Mouse (Mus musculus): Measurements from ENCODE around the gene Ogdh.

Ogdh gene

DNA sequence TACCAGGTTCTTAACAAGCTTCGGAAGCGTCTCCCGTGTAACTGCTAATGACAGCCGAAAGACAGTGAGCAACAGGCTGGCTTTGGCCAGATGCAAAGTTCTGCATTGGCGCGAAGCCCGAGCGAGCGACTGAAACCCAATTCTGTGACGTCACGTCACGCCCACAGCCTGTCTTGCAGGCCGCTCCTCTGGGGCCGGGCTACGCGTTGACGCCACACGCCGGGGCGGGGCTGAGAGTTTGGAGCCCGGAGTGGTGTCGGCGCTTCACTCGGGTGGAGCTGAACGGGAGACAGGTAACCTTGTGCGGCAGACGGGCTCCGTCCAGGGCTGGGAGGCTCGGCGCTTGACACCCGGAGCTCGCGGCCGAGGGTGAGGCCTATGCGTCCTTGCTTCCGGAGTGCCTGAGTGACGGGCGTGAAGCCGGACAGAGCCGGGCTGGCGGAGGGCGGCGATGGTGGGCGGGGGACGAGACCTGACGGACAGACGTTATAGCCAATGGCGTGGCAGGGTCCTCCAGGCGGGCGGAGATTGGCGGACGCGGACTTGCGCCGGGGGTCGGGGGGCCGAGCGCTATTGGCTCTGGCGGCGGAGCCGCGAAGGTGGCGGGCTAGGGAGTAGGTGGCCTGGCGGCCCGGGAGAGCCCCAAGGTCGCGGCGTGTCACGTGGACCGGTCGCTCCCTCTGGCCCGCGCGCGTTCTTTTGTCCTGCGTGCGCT, at the start of gene Ogdh:
Gene Ogdh (plus strand): TSS at position 233 of the 715 bp plus-strand sequence.
- TF ChIP-seq GATA4 (IDR thresholded peaks at IDR 0.05; ENCODE audit: insufficient replicate concordance, low read length), result no peak; the same call in 1 of the 2 replicates

- TF ChIP-seq GATA4 (IDR thresholded peaks at IDR 0.05; ENCODE audit: insufficient replicate concordance, low read length), result no peak
Observed at GRCm38 (mm10) chr11:6244707-6245106, 46.7 kb upstream of the Ogdh start.

DNA sequence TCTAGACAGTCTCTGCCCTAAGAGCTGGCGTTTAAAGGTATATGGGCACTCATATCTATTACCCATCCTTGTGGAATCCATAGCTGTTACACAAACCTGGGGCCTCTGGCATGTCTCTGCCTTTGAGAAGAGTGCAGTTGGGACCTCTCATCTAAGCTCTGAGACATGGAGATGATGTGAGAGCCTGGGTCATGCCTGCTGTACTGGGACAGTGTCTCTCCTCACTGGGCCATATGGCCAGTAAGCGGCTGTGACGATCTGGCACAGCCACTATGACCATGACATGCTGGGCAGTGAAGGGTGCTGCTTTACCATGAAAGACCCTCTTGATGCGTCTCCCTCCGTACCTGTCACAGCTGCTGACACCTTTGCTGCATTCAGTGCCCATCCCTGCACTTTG, 39.2 kb upstream of the Ogdh start:
- no peak for TF ChIP-seq GATA4 (IDR thresholded peaks at IDR 0.05; ENCODE audit: insufficient replicate concordance, low read length)

GRCm38 (mm10) chr11:6252824-6253223, 38.6 kb upstream of the Ogdh start:
- no peak for TF ChIP-seq GATA4 (IDR thresholded peaks at IDR 0.05; ENCODE audit: insufficient replicate concordance, low read length)

- no peak for TF ChIP-seq GATA4 (IDR thresholded peaks at IDR 0.05; ENCODE audit: insufficient replicate concordance, low read length)
Observed at GRCm38 (mm10) chr11:6256490-6257072, 34.9 kb upstream of the Ogdh start.

DNA sequence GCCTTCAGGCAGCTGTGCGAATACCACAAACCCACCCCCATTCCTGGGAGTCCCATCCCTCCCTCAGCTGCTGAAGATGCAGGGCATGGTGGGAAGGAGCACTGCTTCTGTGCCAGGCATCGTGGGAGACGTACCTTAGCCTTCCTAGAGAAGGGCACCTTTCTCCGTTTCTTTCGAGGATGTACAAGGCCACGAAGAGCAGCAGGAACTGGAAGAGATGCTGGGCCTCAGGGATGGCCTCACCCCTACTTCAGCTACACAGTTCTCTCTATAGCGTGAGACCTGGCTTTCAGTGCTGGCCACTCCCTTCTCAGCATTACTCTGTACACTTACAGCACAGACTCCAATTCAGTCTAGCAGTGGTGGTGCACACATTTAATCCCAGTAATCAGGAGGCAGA, 32.0 kb upstream of the Ogdh start:
- no peak for TF ChIP-seq GATA4 (IDR thresholded peaks at IDR 0.05; ENCODE audit: insufficient replicate concordance, low read length)

DNA sequence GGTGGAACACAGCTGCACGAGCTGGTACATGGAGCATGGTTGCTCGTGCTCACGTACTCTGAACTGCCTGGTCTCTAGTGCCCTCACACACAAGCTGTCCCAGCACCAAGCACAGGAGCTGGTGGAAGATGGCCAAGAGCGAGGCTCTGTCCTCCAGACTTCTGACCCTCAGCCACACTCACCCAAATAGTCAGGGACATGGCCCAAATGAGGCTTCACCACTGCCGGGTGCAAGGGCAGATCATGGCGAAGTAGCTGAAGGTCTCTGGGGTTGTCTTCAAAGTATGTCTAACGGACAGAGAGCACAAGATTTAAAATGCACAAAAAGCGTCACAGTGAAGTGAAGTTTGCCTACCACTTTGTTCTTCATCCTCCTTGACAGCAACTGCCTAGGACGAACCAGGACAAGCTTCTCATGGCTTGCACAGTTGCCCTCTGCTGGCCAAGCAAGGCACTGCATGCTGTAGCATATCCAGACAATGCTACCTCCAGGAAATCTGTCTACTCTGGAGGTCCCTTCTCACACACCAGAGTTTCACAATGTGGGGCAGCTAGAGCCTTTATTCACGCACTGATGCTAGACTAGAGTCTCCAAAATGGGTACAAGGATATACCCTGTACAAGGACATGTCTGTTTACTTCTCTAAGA, 29.9 kb upstream of the Ogdh start:
- TF ChIP-seq GATA4 (IDR thresholded peaks at IDR 0.05; ENCODE audit: insufficient replicate concordance, low read length), result no peak

- no peak for TF ChIP-seq GATA4 (IDR thresholded peaks at IDR 0.05; ENCODE audit: insufficient replicate concordance, low read length)
Observed at GRCm38 (mm10) chr11:6266621-6267020, 24.8 kb upstream of the Ogdh start.

DNA sequence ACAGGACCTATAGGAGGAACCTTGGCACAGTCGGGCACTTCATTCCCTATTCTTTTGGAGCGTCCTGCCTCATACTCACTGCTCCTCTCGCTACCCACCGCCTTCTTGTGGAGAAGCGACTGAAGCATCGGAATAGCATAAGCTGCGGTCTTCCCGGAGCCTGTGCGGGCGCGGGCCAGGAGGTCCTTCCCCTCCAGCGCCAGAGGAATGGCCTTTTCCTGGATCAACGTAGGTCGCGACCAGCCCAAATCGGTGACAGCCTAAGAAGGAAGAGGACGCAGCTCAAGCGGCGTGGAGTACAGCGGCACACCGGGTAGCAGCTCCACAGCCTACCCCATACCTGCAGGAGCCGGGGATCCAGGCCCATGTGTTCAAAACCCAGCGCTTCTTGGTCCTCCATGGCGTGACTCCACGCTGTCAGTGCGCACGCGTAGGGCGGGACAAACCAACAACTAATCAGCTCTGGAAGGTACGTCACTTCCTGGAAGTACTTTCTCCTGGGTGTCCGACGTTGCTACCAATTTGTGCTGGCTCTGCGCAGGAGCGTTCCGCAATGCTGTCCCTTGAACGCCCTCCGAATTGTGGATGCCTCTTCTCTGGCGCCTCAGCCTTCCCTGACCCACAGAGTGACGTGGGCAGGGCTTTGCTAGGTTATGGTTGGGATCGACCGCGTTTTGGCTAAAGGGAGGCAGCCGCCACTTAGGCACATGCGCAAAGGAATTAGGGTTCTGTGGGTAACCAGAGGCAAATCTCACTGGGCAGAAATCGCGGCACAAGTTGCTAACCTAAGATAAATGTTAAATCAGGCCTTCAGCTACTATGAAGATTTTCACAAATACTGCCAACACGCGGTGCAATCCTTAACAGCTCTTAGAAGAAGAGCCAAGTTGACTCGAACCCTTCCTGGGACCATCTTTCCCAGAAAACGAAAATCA, 23.8 kb upstream of the Ogdh start, which contains the start of gene Ddx56:
Gene Ddx56 (minus strand): TSS at position 453 of the 935 bp plus-strand sequence.
- TF ChIP-seq GATA4 (IDR thresholded peaks at IDR 0.05; ENCODE audit: insufficient replicate concordance, low read length), result peak; percentile 90

DNA sequence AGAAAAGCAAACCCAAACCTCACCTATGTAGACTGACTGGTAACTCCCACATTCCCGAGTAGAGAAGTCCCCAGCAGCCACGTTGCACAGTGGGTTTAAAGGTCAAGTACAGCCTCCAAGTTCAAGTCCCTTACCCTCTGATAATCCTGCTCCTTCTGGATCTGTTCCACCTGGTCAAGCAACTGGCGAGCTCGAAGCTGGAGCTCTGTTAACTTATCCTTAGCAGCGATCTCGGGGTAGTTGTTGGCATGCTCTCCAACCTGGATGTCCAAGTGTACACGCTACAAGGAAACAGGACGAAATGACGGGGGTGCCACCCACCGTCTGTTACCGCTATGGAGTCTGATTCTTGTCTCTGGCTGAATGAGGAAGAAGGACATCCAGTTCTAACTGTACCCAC, 17.8 kb upstream of the Ogdh start:
- no peak for TF ChIP-seq GATA4 (IDR thresholded peaks at IDR 0.05; ENCODE audit: insufficient replicate concordance, low read length)

- no peak for TF ChIP-seq GATA4 (IDR thresholded peaks at IDR 0.05; ENCODE audit: insufficient replicate concordance, low read length)
Observed at GRCm38 (mm10) chr11:6274387-6275093, 16.9 kb upstream of the Ogdh start, which contains the start of gene Tmed4. Gene Tmed4 (minus strand): TSS chr11:6274870.

DNA sequence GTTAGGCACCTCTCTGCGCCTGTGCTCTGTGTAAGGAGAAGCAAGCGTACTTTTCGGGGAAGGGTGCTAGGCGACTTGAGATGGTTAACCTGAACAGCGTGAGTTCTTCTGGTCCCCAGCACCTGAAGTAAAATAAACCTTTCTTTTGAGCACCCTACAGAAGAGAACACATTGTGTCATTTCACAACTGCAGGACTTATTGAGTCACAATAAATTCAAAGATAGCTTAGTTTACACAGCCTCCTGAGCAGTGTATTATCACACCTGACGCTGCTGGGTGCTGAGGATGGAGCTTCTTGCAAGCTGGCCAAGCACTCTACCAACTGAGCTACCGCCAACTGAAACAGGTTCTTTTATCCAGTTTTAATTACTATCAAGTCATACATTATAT, 16.3 kb upstream of the Ogdh start:
- TF ChIP-seq GATA4 (IDR thresholded peaks at IDR 0.05; ENCODE audit: insufficient replicate concordance, low read length), result no peak

DNA sequence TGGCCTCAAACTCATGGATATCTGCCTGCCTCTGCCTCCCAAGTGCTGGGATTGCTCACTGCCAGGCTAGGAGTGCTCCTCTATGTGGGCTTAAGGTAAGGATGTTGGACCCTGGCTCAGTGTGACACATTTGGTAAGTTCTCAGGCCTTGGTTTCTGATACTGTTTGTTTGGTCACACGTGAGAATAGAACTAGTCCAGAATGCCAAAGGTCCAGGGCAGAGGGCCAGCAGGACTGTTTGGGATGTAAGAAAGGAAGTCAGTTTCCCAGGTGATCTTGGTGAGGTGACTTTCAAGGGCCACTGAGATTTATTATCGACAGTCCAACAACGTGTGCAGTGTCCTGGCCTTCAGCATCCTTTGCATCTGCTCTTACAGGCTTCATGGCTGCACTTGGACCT, 15.0 kb upstream of the Ogdh start:
- no peak for TF ChIP-seq GATA4 (IDR thresholded peaks at IDR 0.05; ENCODE audit: insufficient replicate concordance, low read length)

DNA sequence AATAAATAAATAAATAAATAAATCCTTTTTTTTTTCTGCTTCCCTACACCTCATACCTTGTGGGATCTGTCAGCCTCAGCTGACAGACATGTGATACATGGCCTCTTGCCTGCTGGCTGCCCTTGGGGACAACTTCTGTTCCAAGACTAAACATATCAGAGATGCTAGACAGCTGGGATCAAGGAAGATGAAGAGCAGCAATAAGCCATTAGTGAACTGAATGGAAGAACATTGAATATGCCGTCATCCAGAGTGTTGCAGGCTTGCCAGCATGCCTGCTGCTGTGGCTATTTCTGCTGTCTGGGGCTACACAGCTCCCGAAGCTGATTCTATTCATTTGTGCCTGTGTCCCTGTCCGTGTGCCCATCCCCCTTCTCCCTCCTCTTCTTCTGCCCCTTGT, 8.5 kb upstream of the Ogdh start:
- no peak for TF ChIP-seq GATA4 (IDR thresholded peaks at IDR 0.05; ENCODE audit: insufficient replicate concordance, low read length)

Measured in liver, adult (tissue).